Mouse (Mus musculus): ENCODE data around the gene Gm30191. TPM values are rescaled to one million over a fixed set of nuclear protein-coding genes. Genes with fewer than 3 reads are reported as not detected.
A peak's percentile ranks its signal among the peaks of the same experiment; 100 is the strongest.

The Gm30191 gene
- total RNA-seq (2014; fragmentation: Nextera tagmentation), result not detected in 2 replicates
- not detected in 2 replicates for total RNA-seq (2017)

GRCm38 (mm10) chr4:134246719-134247258, at the start of gene Gm30191:
Gene Gm30191, plus strand, starts transcription at chr4:134246935.
- ATAC-seq (replicated peaks; ENCODE audit: low FRiP score, low TSS enrichment, poor library complexity, severe bottlenecking), result no peak

GRCm38 (mm10) chr4:134199371-134199770, 47.4 kb upstream of the Gm30191 start:
- no peak for ATAC-seq (replicated peaks; ENCODE audit: low FRiP score, low TSS enrichment, poor library complexity, severe bottlenecking)

GRCm38 (mm10) chr4:134202904-134203303, 43.8 kb upstream of the Gm30191 start, which contains the start of gene Gm7534:
Gene Gm7534, minus strand, starts transcription at chr4:134203004.
- ATAC-seq (replicated peaks; ENCODE audit: low FRiP score, low TSS enrichment, poor library complexity, severe bottlenecking), result no peak

DNA sequence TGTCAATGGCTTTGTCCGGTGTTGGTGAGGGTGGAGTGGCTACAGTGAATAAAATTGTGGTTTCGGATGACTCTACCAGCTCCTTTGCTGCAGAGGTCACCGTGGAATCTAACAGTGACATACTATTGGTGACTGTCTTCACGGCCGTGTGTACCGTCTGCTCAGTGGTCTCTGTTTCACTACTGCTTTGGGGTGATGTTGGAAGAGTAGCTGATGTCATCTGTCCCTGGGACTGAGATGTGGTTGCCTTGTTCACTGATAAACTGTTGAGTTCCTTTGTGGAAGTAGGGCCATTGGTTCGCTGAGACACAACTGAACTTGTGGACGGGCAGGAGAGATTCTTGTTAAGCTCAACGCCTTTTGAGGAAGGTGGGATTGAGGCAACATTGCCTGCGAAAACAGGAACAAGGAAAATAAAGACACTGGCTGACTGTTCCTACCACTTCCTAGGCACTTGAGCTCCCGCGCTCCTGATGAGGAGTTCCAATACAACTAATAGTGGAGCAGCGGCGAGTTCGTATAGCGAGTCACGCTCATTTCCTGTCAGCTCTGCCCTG, 43.3 kb upstream of the Gm30191 start:
- ATAC-seq (replicated peaks; ENCODE audit: low FRiP score, low TSS enrichment, poor library complexity, severe bottlenecking), result no peak

- ATAC-seq (replicated peaks; ENCODE audit: low FRiP score, low TSS enrichment, poor library complexity, severe bottlenecking), result no peak
Observed at GRCm38 (mm10) chr4:134206488-134207053, 40.2 kb upstream of the Gm30191 start.

- no peak for ATAC-seq (replicated peaks; ENCODE audit: low FRiP score, low TSS enrichment, poor library complexity, severe bottlenecking)
Observed at GRCm38 (mm10) chr4:134222793-134223600, 23.7 kb upstream of the Gm30191 start.

GRCm38 (mm10) chr4:134227194-134227593, 19.5 kb upstream of the Gm30191 start, which contains the start of gene Catsper4:
Gene Catsper4, minus strand, starts transcription at chr4:134227383.
- ATAC-seq (replicated peaks; ENCODE audit: low FRiP score, low TSS enrichment, poor library complexity, severe bottlenecking), result no peak

DNA sequence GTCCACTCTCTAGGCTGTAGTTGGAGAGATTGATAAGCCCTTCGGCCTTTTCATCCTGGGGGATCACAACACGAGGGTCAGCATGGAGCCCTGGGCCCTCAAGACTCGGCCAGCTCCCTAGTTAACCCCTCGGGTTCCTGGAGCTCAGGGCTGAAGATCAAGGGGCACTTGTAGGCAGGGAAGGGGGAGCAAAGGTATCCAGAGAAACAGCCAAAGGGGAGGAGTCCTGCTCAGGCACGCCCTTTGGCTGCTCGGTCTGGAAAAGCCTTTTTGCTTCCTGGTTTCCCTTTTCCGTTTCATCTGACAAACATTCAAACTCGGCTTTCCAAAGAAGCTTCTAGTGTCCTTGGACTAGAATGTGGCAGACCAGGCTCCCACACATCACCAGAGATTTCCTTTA, 16.3 kb upstream of the Gm30191 start:
- ATAC-seq (replicated peaks; ENCODE audit: low FRiP score, low TSS enrichment, poor library complexity, severe bottlenecking), result no peak

- ATAC-seq (replicated peaks; ENCODE audit: low FRiP score, low TSS enrichment, poor library complexity, severe bottlenecking), result no peak
Observed at GRCm38 (mm10) chr4:134234876-134235275, 11.9 kb upstream of the Gm30191 start.

GRCm38 (mm10) chr4:134237582-134238278, 9.0 kb upstream of the Gm30191 start:
- ATAC-seq (replicated peaks; ENCODE audit: low FRiP score, low TSS enrichment, poor library complexity, severe bottlenecking), result 0 out of 2 replicates have a peak, but pooled peaks have one; percentile 7

- no peak for ATAC-seq (replicated peaks; ENCODE audit: low FRiP score, low TSS enrichment, poor library complexity, severe bottlenecking)
Observed at GRCm38 (mm10) chr4:134238279-134238651, 8.5 kb upstream of the Gm30191 start, which contains the start of gene Cnksr1. Gene Cnksr1, minus strand, starts transcription at chr4:134238399.

- ATAC-seq (replicated peaks; ENCODE audit: low FRiP score, low TSS enrichment, poor library complexity, severe bottlenecking), result 0 out of 2 replicates have a peak, but pooled peaks have one; percentile 18
Observed at GRCm38 (mm10) chr4:134238686-134239085, 8.0 kb upstream of the Gm30191 start.

DNA sequence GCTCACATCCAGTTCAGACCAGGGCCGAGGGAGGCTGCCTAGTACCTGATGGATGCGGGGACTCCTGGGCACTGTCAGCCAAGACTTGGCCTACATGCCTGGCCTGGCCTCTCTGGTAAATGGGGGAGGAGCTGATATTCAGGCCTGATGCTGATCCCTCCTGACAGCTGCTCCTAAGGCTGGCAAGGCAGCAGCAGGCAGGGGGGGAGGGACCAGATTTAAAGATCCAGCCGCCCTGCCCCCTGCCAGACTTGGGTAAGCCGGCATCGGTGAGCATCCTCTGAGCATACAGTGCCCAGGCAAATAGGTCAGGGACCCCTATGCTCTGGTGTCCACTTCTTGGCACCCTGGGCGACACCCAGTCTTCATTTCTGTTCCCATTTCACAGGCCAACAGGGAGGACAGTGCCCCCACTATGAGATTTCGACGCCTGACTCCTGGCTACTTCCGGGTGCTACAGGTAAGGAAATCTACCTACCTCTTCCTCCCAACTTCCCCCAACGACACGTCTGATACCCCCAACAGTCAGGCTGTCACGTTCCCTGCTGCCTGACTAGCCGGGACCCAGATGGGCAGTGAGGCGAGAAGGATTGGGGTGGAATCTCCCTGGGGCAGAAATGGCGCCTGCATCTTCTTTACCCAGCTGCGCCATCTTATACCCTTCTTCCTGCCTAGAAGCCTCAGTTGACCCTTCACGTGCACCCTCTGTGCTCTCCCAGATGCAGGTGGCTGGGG, 3.1 kb upstream of the Gm30191 start, which contains the start of gene E130218I03Rik:
E130218I03Rik (plus strand) TSS at position 147 of the 735 bp plus-strand sequence.
- ATAC-seq (replicated peaks; ENCODE audit: low FRiP score, low TSS enrichment, poor library complexity, severe bottlenecking), result no peak

GRCm38 (mm10) chr4:134245148-134245843, 1.4 kb upstream of the Gm30191 start, which contains the start of gene Zfp593:
Gene Zfp593, minus strand, starts transcription at chr4:134245592.
- ATAC-seq (replicated peaks; ENCODE audit: low FRiP score, low TSS enrichment, poor library complexity, severe bottlenecking), result peak; percentile 84

- no peak for ATAC-seq (replicated peaks; ENCODE audit: low FRiP score, low TSS enrichment, poor library complexity, severe bottlenecking)
Observed at GRCm38 (mm10) chr4:134246256-134246655, 479 bp upstream of the Gm30191 start.

DNA sequence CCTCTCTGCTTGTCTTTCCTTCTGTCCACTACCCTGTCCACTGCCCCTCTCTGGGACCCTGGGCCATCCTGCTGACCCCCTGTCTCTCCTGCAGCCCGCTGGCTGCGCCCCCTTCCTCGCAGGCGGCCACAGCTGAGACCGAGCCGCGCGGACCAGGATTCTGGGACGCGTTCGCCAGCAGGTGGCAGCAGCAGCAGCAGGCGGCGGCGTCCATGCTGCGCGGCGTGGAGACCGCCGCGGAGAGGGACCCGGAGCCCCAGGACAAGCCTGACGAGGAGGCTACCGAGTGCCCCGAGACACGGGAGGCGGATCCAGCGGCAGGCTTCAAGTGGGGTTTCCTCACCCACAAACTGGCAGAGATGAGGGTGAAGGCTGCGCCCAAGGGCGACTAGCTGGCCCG, 2.9 kb downstream of the Gm30191 start:
- 0 out of 2 replicates have a peak, but pooled peaks have one; percentile 28 for ATAC-seq (replicated peaks; ENCODE audit: low FRiP score, low TSS enrichment, poor library complexity, severe bottlenecking)

GRCm38 (mm10) chr4:134250116-134250929, 3.6 kb downstream of the Gm30191 start:
- no peak for ATAC-seq (replicated peaks; ENCODE audit: low FRiP score, low TSS enrichment, poor library complexity, severe bottlenecking)

All from megakaryocyte-erythroid progenitor cell, adult 5-6 weeks (primary cell).